Mouse (Mus musculus) embryo, embryonic 11.5 days (tissue): ENCODE measurements around the gene Ubn1.

Experiments used
- DNase-seq: peaks from one replicate; pipeline ENCODE4 v3.0.0-alpha.2; 2012; ENCODE audit warnings: low read depth, low spot score

The Ubn1 gene

GRCm38 (mm10) chr16:5071974-5072373 lies 22.1 kb downstream of the Ubn1 start:
- DNase-seq, result no peak

GRCm38 (mm10) chr16:5074341-5074740 lies 24.5 kb downstream of the Ubn1 start:
- DNase-seq, result no peak

GRCm38 (mm10) chr16:5085196-5085595 lies 35.3 kb downstream of the Ubn1 start:
- no peak for DNase-seq

GRCm38 (mm10) chr16:5086179-5086578 lies 36.3 kb downstream of the Ubn1 start:
- DNase-seq, result no peak

GRCm38 (mm10) chr16:5089021-5089420 lies 39.2 kb downstream of the Ubn1 start:
- DNase-seq, result no peak

GRCm38 (mm10) chr16:5093285-5093684 lies 43.4 kb downstream of the Ubn1 start:
- DNase-seq, result no peak

- no peak for DNase-seq
Observed at GRCm38 (mm10) chr16:5096504-5096903, 46.6 kb downstream of the Ubn1 start.

GRCm38 (mm10) chr16:5101000-5101399 lies 51.1 kb downstream of the Ubn1 start:
- no peak for DNase-seq

- no peak for DNase-seq
Observed at GRCm38 (mm10) chr16:5109877-5110276, 60.0 kb downstream of the Ubn1 start.

- no peak for DNase-seq
Observed at GRCm38 (mm10) chr16:5111021-5111420, 61.2 kb downstream of the Ubn1 start.

- no peak for DNase-seq
Observed at GRCm38 (mm10) chr16:5113002-5113550, 63.2 kb downstream of the Ubn1 start.

GRCm38 (mm10) chr16:5113582-5113981 lies 63.7 kb downstream of the Ubn1 start:
- DNase-seq, result no peak

- no peak for DNase-seq
Observed at GRCm38 (mm10) chr16:5119385-5119784, 69.5 kb downstream of the Ubn1 start.

GRCm38 (mm10) chr16:5119845-5120244 lies 70.0 kb downstream of the Ubn1 start:
- DNase-seq, result no peak

GRCm38 (mm10) chr16:5123476-5123875 lies 73.6 kb downstream of the Ubn1 start:
- no peak for DNase-seq

- no peak for DNase-seq
Observed at GRCm38 (mm10) chr16:5130196-5130595, 80.3 kb downstream of the Ubn1 start.

GRCm38 (mm10) chr16:5130766-5131165 lies 80.9 kb downstream of the Ubn1 start:
- DNase-seq, result no peak

GRCm38 (mm10) chr16:5131251-5131922 lies 81.5 kb downstream of the Ubn1 start:
- DNase-seq, result no peak

GRCm38 (mm10) chr16:5132401-5132801 lies 82.5 kb downstream of the Ubn1 start, which contains the start of gene Ppl:
Ppl (minus strand) TSS chr16:5132421.
- no peak for DNase-seq

- no peak for DNase-seq
Observed at GRCm38 (mm10) chr16:5134623-5135330, 84.9 kb downstream of the Ubn1 start.

GRCm38 (mm10) chr16:5135551-5136261 lies 85.8 kb downstream of the Ubn1 start:
- DNase-seq, result no peak
